Comparison of ENCODE assay signal across 8 mouse cellular contexts in genomic region chr17:84145826-84146287, GRCm38 (mm10). TPM values are rescaled to one million over a fixed set of nuclear protein-coding genes. Genes with fewer than 3 reads are reported as not detected.
DNase-seq lines count a peak whose midpoint lies in the region.

No protein-coding gene starts in this region.

- peak; percentile 62 to 71 for DNase-seq in urinary bladder, postnatal 36 days (ENCODE audit: low spot score in 2 of 2)
- DNase-seq in urinary bladder, postnatal 10 days (ENCODE audit: low spot score): no peak
- peak; percentile 67 to 82 for DNase-seq in heart, adult 18-20 months
- peak; percentile 64 for DNase-seq in kidney, postnatal 14 days
- DNase-seq in thymus, postnatal 36 days: peak; percentile 76 to 80
- no peak for DNase-seq in layer of hippocampus, postnatal 36 days
- DNase-seq in ovary, postnatal 10 days (ENCODE audit: low spot score): no peak

- H3K79me2 ChIP-seq in macrophage (ENCODE audit: inconsistent target): no peaks in the 10 kb centered on the region

- H3K27ac ChIP-seq in macrophage: peak overlapping the region; percentile 59

- no peak overlapping the region for H3K4me3 ChIP-seq in macrophage (ENCODE audit: inconsistent target)

- WGBS in macrophage (ENCODE audit: missing documents): 4% methylated on average over 10 of the region's 10 CpGs

- no peaks in the 10 kb centered on the region for H3K36me3 ChIP-seq in macrophage (ENCODE audit: inconsistent target)

RNA-seq across cellular contexts. Expression of gene Zfp36l2, which starts 41.9 kb away (rescaled TPM):
- 10 to 100 TPM; 18.7 to 22.8 TPM for total RNA-seq in heart, adult 18-20 months (2021)
- total RNA-seq in macrophage (2018; cell fraction: chromatin; rRNA removed): 100 to 1,000 TPM in 4 of 26 experiments, 10 to 100 TPM in 22; 11.4 to 143 (median 27.8) TPM
- total RNA-seq in macrophage (2018; cell fraction: cytosol; rRNA removed): 100 to 1,000 TPM in 21 of 26 experiments, 10 to 100 TPM in 5; 24.8 to 255 (median 150) TPM
- total RNA-seq in macrophage (2018; cell fraction: nucleus; rRNA removed): 100 to 1,000 TPM in 9 of 26 experiments, 10 to 100 TPM in 17; 28.0 to 273 (median 87.4) TPM
- 113 to 171 TPM (median 117 TPM) in 3 replicates for polyA plus RNA-seq in macrophage (2018)
- 10 to 100 TPM; 20.8 to 22.3 TPM for total RNA-seq in layer of hippocampus, postnatal 36 days (2021)

Comparison
In these comparisons a context has a peak if more than half of its experiments do, and no peak if none do; other contexts are left out.
1. DNase-seq: peak in urinary bladder, postnatal 36 days (2 of 2), heart, adult 18-20 months (2 of 2), kidney, postnatal 14 days (single experiment) and thymus, postnatal 36 days (2 of 2); none in urinary bladder, postnatal 10 days (single experiment), layer of hippocampus, postnatal 36 days (0 of 2) and ovary, postnatal 10 days (single experiment).